Mouse (Mus musculus): Measurements from ENCODE around the gene Mex3d. TPM values are rescaled to one million over a fixed set of nuclear protein-coding genes. Genes with fewer than 3 reads are reported as not detected.

Mex3d gene
- polyA plus RNA-seq, 1 experiment: 11.2 TPM

- no peak for DNase-seq (ENCODE audit: low spot score)
Measured at GRCm38 (mm10) chr10:80386735-80387471, 556 bp downstream of the Mex3d start.

- no peak for DNase-seq (ENCODE audit: low spot score)
Measured at GRCm38 (mm10) chr10:80385811-80386734, 1.4 kb downstream of the Mex3d start.

DNA sequence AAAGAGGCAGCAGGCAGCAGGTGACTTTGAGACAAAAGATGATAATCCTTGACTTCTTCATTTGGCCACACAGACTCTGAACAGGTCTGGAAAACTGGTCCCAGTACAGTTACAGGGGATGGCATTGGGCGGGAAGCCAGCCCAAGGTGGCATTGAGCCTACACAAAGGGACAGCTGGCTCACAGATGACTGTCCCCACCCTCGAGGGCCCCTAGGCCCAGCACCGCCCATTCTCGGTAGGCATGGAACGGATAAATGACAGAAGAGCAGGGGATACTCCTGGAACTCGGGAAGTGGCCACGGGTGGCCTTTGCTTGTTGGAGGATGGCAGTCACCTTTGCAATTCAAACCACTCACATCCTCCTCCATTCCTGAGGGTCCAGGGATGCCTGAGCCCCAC is 2.1 kb downstream of the Mex3d start:
- no peak for DNase-seq (ENCODE audit: low spot score)

- DNase-seq (ENCODE audit: low spot score): no peak
Measured at GRCm38 (mm10) chr10:80384709-80385108, 2.8 kb downstream of the Mex3d start.

GRCm38 (mm10) chr10:80384115-80384639 is 3.3 kb downstream of the Mex3d start:
- DNase-seq (ENCODE audit: low spot score): no peak

- DNase-seq (ENCODE audit: low spot score): no peak
Measured at GRCm38 (mm10) chr10:80383431-80383830, 4.0 kb downstream of the Mex3d start.

- DNase-seq (ENCODE audit: low spot score): no peak
Measured at GRCm38 (mm10) chr10:80382641-80383365, 4.7 kb downstream of the Mex3d start.

DNA sequence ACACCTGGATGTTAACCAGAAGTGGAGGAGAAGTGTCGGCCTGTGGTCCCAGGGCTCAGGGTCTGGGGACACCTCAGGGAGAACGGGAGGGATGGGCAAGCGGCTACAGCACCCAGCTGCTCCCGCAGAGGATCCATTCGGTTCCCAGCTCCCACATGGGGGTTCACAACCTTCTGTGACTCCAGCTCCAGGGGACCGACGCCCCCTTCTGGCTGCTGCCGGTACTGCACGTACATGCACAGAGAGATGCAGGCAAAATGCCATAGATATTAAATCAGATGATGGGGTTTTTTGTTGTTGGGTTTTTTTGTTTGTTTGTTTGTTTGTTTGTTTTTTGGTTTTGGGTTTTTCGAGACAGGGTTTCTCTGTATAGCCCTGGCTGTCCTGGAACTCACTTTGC is 9.7 kb downstream of the Mex3d start:
- DNase-seq (ENCODE audit: low spot score): no peak

DNA sequence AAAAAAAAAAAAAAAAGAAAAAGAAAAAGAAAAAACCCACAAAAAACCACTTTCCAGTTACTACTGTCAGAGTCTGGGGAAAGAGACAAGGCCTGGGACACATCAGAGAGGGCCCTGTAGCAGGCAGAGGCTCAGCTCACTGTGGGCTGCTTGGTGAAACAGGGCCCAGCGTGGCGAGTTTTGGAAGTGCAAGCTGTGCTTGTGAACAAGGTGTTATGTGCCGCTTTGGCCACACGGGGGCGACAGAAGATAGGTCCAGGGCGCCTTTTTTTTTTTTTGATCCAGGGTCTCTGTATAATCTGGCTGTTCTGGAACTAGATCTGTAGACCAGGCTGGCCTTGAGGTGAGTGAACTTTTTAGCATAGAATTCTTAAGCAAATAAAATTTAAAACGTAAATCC is 11.3 kb downstream of the Mex3d start:
- peak; percentile 73 for DNase-seq (ENCODE audit: low spot score)

- no peak for DNase-seq (ENCODE audit: low spot score)
Measured at GRCm38 (mm10) chr10:80374063-80374462, 13.4 kb downstream of the Mex3d start.

DNA sequence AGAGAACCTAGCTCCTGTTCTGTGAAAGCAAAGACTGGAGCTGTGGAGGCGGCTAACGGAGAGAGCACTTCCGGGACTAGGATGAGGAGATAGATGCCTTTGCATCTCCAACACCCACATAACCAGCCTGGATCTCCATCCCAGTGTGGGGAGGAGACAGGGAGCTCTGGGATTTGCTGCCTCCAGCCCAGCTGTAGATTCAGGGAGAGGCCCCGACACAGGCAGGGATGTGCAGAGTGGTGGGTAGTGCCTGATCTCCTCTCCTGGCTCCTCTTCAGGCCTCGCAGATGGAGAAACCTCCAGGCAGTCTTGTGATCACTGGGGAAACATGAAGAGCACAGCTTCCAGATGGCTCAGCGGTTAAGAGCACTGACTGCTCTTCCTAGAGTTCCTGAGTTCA is 14.8 kb downstream of the Mex3d start:
- no peak for DNase-seq (ENCODE audit: low spot score)

- no peak for DNase-seq (ENCODE audit: low spot score)
Measured at GRCm38 (mm10) chr10:80371983-80372382, 15.5 kb downstream of the Mex3d start.

- DNase-seq (ENCODE audit: low spot score): no peak
Measured at GRCm38 (mm10) chr10:80371411-80371966, 16.0 kb downstream of the Mex3d start.

- DNase-seq (ENCODE audit: low spot score): no peak
Measured at GRCm38 (mm10) chr10:80369995-80370747, 17.3 kb downstream of the Mex3d start.

GRCm38 (mm10) chr10:80368392-80368791 is 19.1 kb downstream of the Mex3d start:
- DNase-seq (ENCODE audit: low spot score): no peak

GRCm38 (mm10) chr10:80367954-80368353 is 19.5 kb downstream of the Mex3d start:
- DNase-seq (ENCODE audit: low spot score): no peak

DNA sequence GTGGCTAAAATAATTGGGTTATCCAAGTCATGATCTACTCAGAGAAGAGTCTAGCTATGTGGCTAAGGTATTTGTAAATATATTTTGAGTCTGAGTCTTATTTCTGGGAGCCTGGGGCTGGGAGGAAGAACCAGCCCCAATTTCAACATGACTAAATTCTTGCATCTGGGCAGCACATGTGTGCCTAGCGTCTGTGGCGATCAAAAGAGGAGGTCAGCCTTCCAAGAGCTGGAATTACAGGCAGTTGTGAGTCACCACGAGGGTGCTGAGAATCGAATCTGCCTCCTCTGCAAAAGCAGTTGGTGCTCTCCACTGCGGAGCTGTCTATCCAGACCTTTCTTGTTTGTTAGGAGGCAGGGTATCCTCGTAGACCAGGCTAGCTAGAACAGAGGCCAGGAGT is 21.7 kb downstream of the Mex3d start:
- DNase-seq (ENCODE audit: low spot score): no peak

DNA sequence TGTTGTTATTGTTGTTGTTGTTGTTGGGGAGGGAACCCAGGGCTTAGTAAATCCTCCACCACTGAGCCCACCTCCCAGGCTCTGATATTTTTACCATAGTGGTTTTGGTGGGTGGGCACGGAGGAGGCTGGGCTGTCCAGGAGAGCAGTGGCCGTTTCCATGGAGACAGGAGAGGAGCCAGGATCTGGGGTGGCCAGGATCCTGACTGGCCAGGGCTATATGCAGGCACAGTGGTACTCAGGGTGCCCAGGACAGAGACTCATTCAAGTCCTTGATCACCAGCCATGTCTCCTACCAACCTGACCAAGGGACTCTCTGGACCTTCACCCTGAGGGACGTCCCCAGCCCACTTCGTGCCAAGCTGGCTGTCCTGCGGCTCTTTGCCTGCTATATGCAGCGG is 23.7 kb downstream of the Mex3d start:
- DNase-seq (ENCODE audit: low spot score): no peak

GRCm38 (mm10) chr10:80357994-80358639 is 29.3 kb downstream of the Mex3d start:
- DNase-seq (ENCODE audit: low spot score): no peak

GRCm38 (mm10) chr10:80357336-80357735 is 30.1 kb downstream of the Mex3d start:
- no peak for DNase-seq (ENCODE audit: low spot score)
